Mouse (Mus musculus): ENCODE measurements around the gene Kctd17.

Gene Kctd17

GRCm38 (mm10) chr15:78481448-78482000 is 53.2 kb downstream of the Kctd17 start:
- no peak for DNase-seq (ENCODE audit: low read depth, low spot score)

- no peak for DNase-seq (ENCODE audit: low read depth, low spot score)
Measured at GRCm38 (mm10) chr15:78482518-78482917, 54.2 kb downstream of the Kctd17 start.

- DNase-seq (ENCODE audit: low read depth, low spot score), result peak; percentile 10
Measured at GRCm38 (mm10) chr15:78483311-78483710, 54.9 kb downstream of the Kctd17 start.

- no peak for DNase-seq (ENCODE audit: low read depth, low spot score)
Measured at GRCm38 (mm10) chr15:78486564-78486963, 58.2 kb downstream of the Kctd17 start.

GRCm38 (mm10) chr15:78487066-78487465 is 58.7 kb downstream of the Kctd17 start:
- no peak for DNase-seq (ENCODE audit: low read depth, low spot score)
